16 mouse cellular contexts compared by ENCODE assay signal in the genomic region with DNA sequence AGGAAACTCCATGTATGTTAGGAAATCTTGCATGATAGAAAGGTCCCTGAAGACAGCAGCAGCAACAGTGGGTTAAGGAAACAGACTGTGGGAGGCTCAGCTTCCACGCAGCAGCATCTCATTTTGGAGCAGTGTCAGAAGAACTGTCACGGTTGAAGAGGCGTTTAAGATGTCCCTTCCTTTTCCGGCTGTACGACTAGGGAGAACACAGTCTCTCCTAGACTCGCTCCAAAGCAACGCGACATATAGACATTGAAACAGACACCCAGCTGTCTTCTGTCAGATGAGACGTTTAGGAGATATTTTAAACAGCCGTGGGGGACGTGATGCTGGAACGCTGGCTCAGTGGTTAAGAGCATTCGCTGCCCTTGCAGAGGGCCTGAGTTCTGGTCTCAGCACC. TPM values are rescaled to one million over a fixed set of nuclear protein-coding genes. Genes with fewer than 3 reads are reported as not detected.
A peak's percentile ranks its signal among the peaks of the same experiment; 100 is the strongest.
DNase-seq lines count a peak whose midpoint lies in the region; ATAC-seq and TF ChIP-seq lines count a peak whose summit lies in the region.
"Had no signal": no experiment of that assay in that cellular context is flagged by ENCODE, and none has a peak within 500 bp of the region (broad histone marks: within the 10 kb centered on the region; RNA-seq: fewer than 3 reads in every experiment).

No protein-coding gene starts in this region.

- H3K9me3 ChIP-seq in liver, embryonic 12.5 days (replicated peaks): no peaks in the 10 kb centered on the region
- no peaks in the 10 kb centered on the region for H3K9me3 ChIP-seq in liver, embryonic 11.5 days (ENCODE audit: control insufficient read depth, low read length)
- H3K9me3 ChIP-seq: heart, embryonic 15.5 days; hindbrain, embryonic 13.5 days; midbrain, embryonic 13.5 days had no signal

- no peaks in the 10 kb centered on the region for H3K27me3 ChIP-seq in kidney, adult 2 months (replicated peaks; ENCODE audit: control insufficient read depth, insufficient read depth, low read length)
- no peaks in the 10 kb centered on the region for H3K27me3 ChIP-seq in liver, embryonic 12.5 days (replicated peaks)
- H3K27me3 ChIP-seq in liver, embryonic 11.5 days (replicated peaks; ENCODE audit: control insufficient read depth, insufficient read depth, low read length): no peaks in the 10 kb centered on the region
- H3K27me3 ChIP-seq: heart, embryonic 15.5 days; hindbrain, embryonic 13.5 days; midbrain, embryonic 13.5 days had no signal

- H3K4me3 ChIP-seq in kidney, adult 2 months (ENCODE audit: insufficient read depth, low read depth, low read length): no peak overlapping the region
- H3K4me3 ChIP-seq in liver, embryonic 12.5 days: no peak overlapping the region
- H3K4me3 ChIP-seq in liver, embryonic 11.5 days (ENCODE audit: low read depth, low read length): no peak overlapping the region
- H3K4me3 ChIP-seq: heart, embryonic 15.5 days; hindbrain, embryonic 13.5 days; midbrain, embryonic 13.5 days had no signal

- TF ChIP-seq CTCF in kidney, adult 2 months (conservative IDR thresholded peaks at IDR 0.05; ENCODE audit: insufficient read depth, insufficient read length, low read depth, low read length): no peak

- H3K36me3 ChIP-seq in kidney, adult 2 months (ENCODE audit: control insufficient read depth, insufficient read depth, low read length): no peaks in the 10 kb centered on the region
- H3K36me3 ChIP-seq in liver, embryonic 12.5 days: peaks cover 53% of the 10 kb centered on the region
- H3K36me3 ChIP-seq in liver, embryonic 11.5 days (ENCODE audit: control insufficient read depth, insufficient read depth, low read length): peaks cover 11% of the 10 kb centered on the region

- 44% methylated on average over 13 of the region's 13 CpGs for WGBS in kidney, adult 2 months
- 82% methylated on average over 13 of the region's 13 CpGs for WGBS in liver, embryonic 12.5 days (ENCODE audit: insufficient replicate concordance)
- WGBS in liver, embryonic 11.5 days: 87% methylated on average over 13 of the region's 13 CpGs

- TF ChIP-seq POLR2A in kidney, adult 2 months (IDR thresholded peaks at IDR 0.05; ENCODE audit: low read depth, low read length): no peak

- no peak overlapping the region for H3K9ac ChIP-seq in liver, embryonic 12.5 days
- H3K9ac ChIP-seq in liver, embryonic 11.5 days (ENCODE audit: low read depth, low read length): no peak overlapping the region
- H3K9ac ChIP-seq: heart, embryonic 15.5 days; hindbrain, embryonic 13.5 days; midbrain, embryonic 13.5 days had no signal

- H3K4me1 ChIP-seq in kidney, adult 2 months (ENCODE audit: control insufficient read depth, insufficient read depth, low read length): peaks cover 22% of the 10 kb centered on the region; the same call in 1 of the 2 replicates
- peaks cover 48% of the 10 kb centered on the region for H3K4me1 ChIP-seq in liver, embryonic 12.5 days
- H3K4me1 ChIP-seq in liver, embryonic 11.5 days (replicated peaks; ENCODE audit: control insufficient read depth, insufficient read depth, low read length): peaks cover 2% of the 10 kb centered on the region; the same call in 1 of the 2 replicates
- H3K4me1 ChIP-seq: hindbrain, embryonic 13.5 days; midbrain, embryonic 13.5 days had no signal

- ATAC-seq in liver, embryonic 12.5 days: no peak
- ATAC-seq in liver, embryonic 11.5 days (replicated peaks; ENCODE audit: low FRiP score): no peak
- ATAC-seq: midbrain, embryonic 13.5 days had no signal

- DNase-seq in kidney, adult 2 months: no peak
- DNase-seq in kidney, adult 8-10 months: no peak
- DNase-seq in liver, embryonic 11.5 days (ENCODE audit: low spot score): no peak
- peak; percentile 59 to 71 for DNase-seq in frontal cortex, postnatal 36 days (ENCODE audit: low spot score in 2 of 2)
- DNase-seq in right cerebral cortex, postnatal 10 days (ENCODE audit: low spot score in 2 of 2): peak; percentile 40 to 52
- no peak for DNase-seq in spleen, adult 18-20 months
- DNase-seq: adrenal gland, adult 2 months; B cell, adult 2 months; cerebellum, adult 9-10 months; heart, adult 11 months; lung, postnatal 4 days; thymus, postnatal 4 days had no signal

- H3K4me2 ChIP-seq in liver, embryonic 12.5 days: no peak overlapping the region
- no peak overlapping the region for H3K4me2 ChIP-seq in liver, embryonic 11.5 days
- H3K4me2 ChIP-seq: heart, embryonic 15.5 days; hindbrain, embryonic 13.5 days; midbrain, embryonic 13.5 days had no signal

- H3K27ac ChIP-seq in kidney, adult 2 months (ENCODE audit: insufficient read depth, low read depth, low read length): peak overlapping the region; percentile 90
- peak overlapping the region; percentile 37; the same call in 1 of the 2 replicates for H3K27ac ChIP-seq in liver, embryonic 12.5 days
- H3K27ac ChIP-seq in liver, embryonic 11.5 days (ENCODE audit: low read depth, low read length): no peak overlapping the region
- H3K27ac ChIP-seq: heart, embryonic 15.5 days; hindbrain, embryonic 13.5 days; midbrain, embryonic 13.5 days had no signal

RNA-seq across cellular contexts. Expression of gene Slc36a1, which starts 12.7 kb away (rescaled TPM):
- polyA plus RNA-seq in kidney, adult 2 months (2012; rRNA removed): 60.5 and 63.4 TPM in 2 replicates
- 1.5 and 1.6 TPM in 2 replicates for polyA plus RNA-seq in liver, embryonic 12.5 days (2016; fragmentation: Nextera tagmentation; extraction: Ambion mirVana)
- polyA plus RNA-seq in liver, embryonic 11.5 days (2014; fragmentation: Nextera tagmentation; extraction: Ambion mirVana): 2.0 and 2.9 TPM in 2 replicates

RNA-seq across cellular contexts. Expression of gene Slc36a2, which starts 32.0 kb away (rescaled TPM):
- polyA plus RNA-seq in kidney, adult 2 months (2012; rRNA removed): 35.4 and 36.9 TPM in 2 replicates
- polyA plus RNA-seq in liver, embryonic 12.5 days (2016; fragmentation: Nextera tagmentation; extraction: Ambion mirVana): 6.3 and 6.9 TPM in 2 replicates
- 5.5 and 5.8 TPM in 2 replicates for polyA plus RNA-seq in liver, embryonic 11.5 days (2014; fragmentation: Nextera tagmentation; extraction: Ambion mirVana)

Comparison
In these comparisons a context has a peak if more than half of its experiments do, and no peak if none do; other contexts are left out.
1. DNase-seq: peak in frontal cortex, postnatal 36 days (2 of 2) and right cerebral cortex, postnatal 10 days (2 of 2); none in kidney, adult 2 months (single experiment), kidney, adult 8-10 months (0 of 2), liver, embryonic 11.5 days (single experiment) and spleen, adult 18-20 months (0 of 2).
2. RNA of gene Slc36a1, which starts 12.7 kb away (polyA plus RNA-seq): 60.5 to 63.4 TPM in kidney, adult 2 months; 2.0 to 2.9 TPM in liver, embryonic 11.5 days and 1.5 to 1.6 TPM in liver, embryonic 12.5 days; every median in the first group is over 10 times any median in the second.